Mouse (Mus musculus) ovary, adult 10 weeks (tissue): Measurements from ENCODE around the gene Mup18. TPM values are rescaled to one million over a fixed set of nuclear protein-coding genes. Genes with fewer than 3 reads are reported as not detected.

ENCODE experiments used
- polyA plus RNA-seq: library from polyadenylated mRNA; stranded (reverse); fragments of 350-450 nt; fragmentation: Illumina TruSeq; extraction: RNeasy Lipid Tissue Mini Kit (QIAGEN cat#74804); gene quantifications from one replicate; pipeline ENCODE4 v1.2.3, GENCODE M21; 2014

Gene Mup18
- not detected for polyA plus RNA-seq

DNA sequence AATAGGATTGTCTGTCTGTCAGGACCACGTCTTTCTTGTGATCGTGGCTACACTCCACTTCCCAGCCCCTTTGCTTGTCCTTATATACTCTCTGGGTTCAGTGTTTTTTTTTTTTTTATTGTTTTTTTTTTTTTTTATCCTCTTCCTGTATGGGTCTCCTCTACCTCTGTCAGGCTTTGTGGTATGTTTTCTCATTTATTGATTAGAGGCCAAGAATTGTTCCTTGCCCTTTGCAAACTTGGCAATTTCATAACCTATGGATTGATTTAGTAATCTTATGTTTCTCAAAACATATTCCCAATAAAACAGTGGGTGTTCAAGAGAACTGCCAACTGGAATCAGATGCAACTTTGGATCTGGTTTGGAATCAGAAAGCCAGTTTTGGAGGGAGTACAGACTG, at the start of gene Mup18:
Gene Mup18, minus strand, starts transcription at position 101 of the 400 bp plus-strand sequence.

Other genes starting within 250 kb of the Mup18 start
- gene Mup15, start 234.4 kb downstream of the Mup18 start, polyA plus RNA-seq: not detected
- not detected for gene Mup16, start 154.6 kb downstream of the Mup18 start, polyA plus RNA-seq
- gene Mup17, start 78.3 kb downstream of the Mup18 start, polyA plus RNA-seq: not detected
- 0.77 TPM for gene Mup19, start 108.1 kb upstream of the Mup18 start, polyA plus RNA-seq
- gene Mup5, start 161.1 kb upstream of the Mup18 start, polyA plus RNA-seq: not detected